Mouse (Mus musculus) small intestine, adult 2 months (tissue): ENCODE data around the gene Olfr270. TPM values are rescaled to one million over a fixed set of nuclear protein-coding genes. Genes with fewer than 3 reads are reported as not detected.

ENCODE experiments used
- H3K27ac ChIP-seq: fragments of 200-500 bp; 2 replicates; pipeline ENCODE4 v1.5.1; 2012; ENCODE audit warnings: low read depth, low read length, control low read depth, inconsistent platforms; ENCODE audit not compliant: insufficient read depth
- H3K27me3 ChIP-seq: fragments of 200-500 bp; 2 replicates; pipeline ENCODE4 v1.6.1; 2012; ENCODE audit warnings: mild to moderate bottlenecking, moderate library complexity, low read length, inconsistent platforms; ENCODE audit not compliant: control insufficient read depth, insufficient read depth
- H3K36me3 ChIP-seq: fragments of 200-500 bp; 2 replicates; pipeline ENCODE4 v1.6.1; 2012; ENCODE audit warnings: mild to moderate bottlenecking, low read length, control low read depth, inconsistent platforms; ENCODE audit not compliant: control insufficient read depth, insufficient read depth
- H3K4me1 ChIP-seq: fragments of 200-500 bp; 2 replicates; pipeline ENCODE4 v1.6.1; 2012; ENCODE audit warnings: low read length, inconsistent platforms, mixed read lengths; ENCODE audit not compliant: control insufficient read depth, insufficient read depth, insufficient read length
- H3K4me3 ChIP-seq: fragments of 200-500 bp; 2 replicates; pipeline ENCODE4 v1.5.1; 2012; ENCODE audit warnings: low read depth, mild to moderate bottlenecking, control low read depth, inconsistent platforms, low read length, moderate library complexity
- CTCF ChIP-seq: fragments of 200-500 bp; IDR thresholded peaks from 2 replicates; pipeline ENCODE4 v1.5.1; 2012; ENCODE audit warnings: low read depth, mild to moderate bottlenecking, control low read depth, inconsistent platforms, low read length, moderate library complexity, mixed read lengths; ENCODE audit not compliant: insufficient replicate concordance, insufficient read length; ENCODE audit errors: extremely low read depth
- POLR2A ChIP-seq: fragments of 200-500 bp; IDR thresholded peaks from 2 replicates; pipeline ENCODE4 v1.6.1; 2012; ENCODE audit warnings: low read depth, mild to moderate bottlenecking, control low read depth, inconsistent platforms, low read length, moderate library complexity
- WGBS: fragments of 180-500 bp; shearing (Covaris S2); methylation state at CpG from one replicate; pipeline ENCODE4 v1.1.7; 2018; 5-methylcytosine and 5-hydroxymethylcytosine counted together
- polyA plus RNA-seq: library from polyadenylated mRNA; depleted of rRNA; stranded (reverse); fragments of >200 nt; gene quantifications from 2 replicates; pipeline ENCODE4 v1.2.3, GENCODE M21; 2012; rRNA removed

The Olfr270 gene
- polyA plus RNA-seq = not detected in 2 replicates

DNA sequence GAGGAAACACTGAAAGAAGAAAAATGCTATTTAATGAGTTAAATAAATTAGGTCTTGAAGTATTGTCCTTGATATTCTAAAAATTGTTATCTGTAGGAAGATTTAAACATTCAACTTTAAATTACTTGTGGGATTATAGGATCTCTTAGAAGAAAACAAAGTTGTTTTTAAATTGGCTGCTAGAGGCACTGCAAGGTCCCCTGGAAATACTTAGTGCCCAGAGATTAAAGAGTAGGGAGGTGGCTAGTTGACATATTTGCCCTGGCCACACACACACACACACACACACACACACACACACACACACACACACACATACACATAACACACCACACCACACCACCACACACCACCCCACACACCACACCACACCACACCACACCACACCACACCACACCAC is at the start of gene Olfr270:
Gene Olfr270, plus strand, starts transcription at position 301 of the 400 bp plus-strand sequence.
- TF ChIP-seq CTCF (no peak), POLR2A (no peak)
- no peak within 1 kb of the TSS for H3K4me3 ChIP-seq
- H3K27me3 ChIP-seq = no peaks in the 10 kb centered on the region
- no peaks in the 10 kb centered on the region for H3K4me1 ChIP-seq
- no peaks in the 10 kb centered on the region for H3K36me3 ChIP-seq
- no peak within 1 kb of the TSS for H3K27ac ChIP-seq

DNA sequence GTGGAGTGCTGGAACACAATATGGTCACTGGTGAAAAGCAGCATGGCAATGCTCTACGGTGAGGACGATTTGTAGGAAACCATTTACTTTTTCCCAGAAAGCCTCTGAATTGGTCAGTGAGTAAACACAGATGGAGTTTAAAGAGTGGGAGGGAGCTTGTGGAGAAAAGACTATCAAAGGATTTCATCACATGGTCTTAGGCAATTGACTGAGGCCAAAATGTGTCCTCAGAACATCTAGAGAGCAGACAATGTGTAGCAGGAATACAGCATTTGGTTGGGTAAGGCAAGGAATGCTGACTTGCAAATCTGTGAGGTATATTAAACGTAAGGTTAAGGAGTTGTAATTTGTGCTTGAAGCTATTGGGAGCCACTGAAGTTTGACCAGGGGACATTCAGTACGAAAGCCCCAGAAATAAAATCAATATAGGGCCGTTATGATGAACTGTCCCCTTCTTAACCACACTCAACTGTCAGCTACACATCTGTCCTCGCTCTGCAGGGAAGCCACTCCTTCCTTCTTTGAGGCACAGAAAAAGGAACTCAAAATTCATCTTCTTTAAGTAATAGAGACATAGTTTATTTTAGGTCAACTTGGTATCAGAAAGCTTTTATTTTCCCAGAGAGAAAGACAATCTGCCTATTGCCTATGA is 47.6 kb upstream of the Olfr270 start:
- no peaks in the 10 kb centered on the region for H3K4me1 ChIP-seq
- H3K4me3 ChIP-seq = no peak overlapping the region
- WGBS = 61% methylated on average over 6 of the region's 6 CpGs
- no peak overlapping the region for H3K27ac ChIP-seq
- no peaks in the 10 kb centered on the region for H3K27me3 ChIP-seq
- TF ChIP-seq POLR2A (no peak), CTCF (no peak)
- H3K36me3 ChIP-seq = no peaks in the 10 kb centered on the region

DNA sequence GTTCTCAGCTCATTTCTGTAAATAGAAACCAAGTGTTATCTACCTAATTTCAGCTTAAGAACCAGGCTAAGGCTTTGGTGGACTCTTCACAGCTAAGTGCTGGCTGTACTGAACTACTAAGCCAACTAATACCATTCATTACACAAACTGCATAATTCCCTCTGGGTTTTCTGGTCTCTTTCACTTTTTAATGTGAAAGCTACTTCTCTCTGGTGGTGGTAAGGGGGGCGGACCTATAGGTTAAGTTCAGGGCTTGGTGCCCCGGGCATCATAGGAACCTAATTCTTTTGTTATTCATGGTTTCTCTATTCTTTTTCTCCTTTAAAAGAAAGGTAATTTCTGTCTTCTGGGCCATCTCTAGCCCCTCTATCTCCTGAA is 47.0 kb upstream of the Olfr270 start:
- no peak overlapping the region for H3K27ac ChIP-seq
- H3K36me3 ChIP-seq = no peaks in the 10 kb centered on the region
- no peaks in the 10 kb centered on the region for H3K4me1 ChIP-seq
- no peaks in the 10 kb centered on the region for H3K27me3 ChIP-seq
- 79% methylated on average over 2 of the region's 2 CpGs for WGBS
- H3K4me3 ChIP-seq = no peak overlapping the region
- TF ChIP-seq POLR2A = no peak
- TF ChIP-seq CTCF = no peak

DNA sequence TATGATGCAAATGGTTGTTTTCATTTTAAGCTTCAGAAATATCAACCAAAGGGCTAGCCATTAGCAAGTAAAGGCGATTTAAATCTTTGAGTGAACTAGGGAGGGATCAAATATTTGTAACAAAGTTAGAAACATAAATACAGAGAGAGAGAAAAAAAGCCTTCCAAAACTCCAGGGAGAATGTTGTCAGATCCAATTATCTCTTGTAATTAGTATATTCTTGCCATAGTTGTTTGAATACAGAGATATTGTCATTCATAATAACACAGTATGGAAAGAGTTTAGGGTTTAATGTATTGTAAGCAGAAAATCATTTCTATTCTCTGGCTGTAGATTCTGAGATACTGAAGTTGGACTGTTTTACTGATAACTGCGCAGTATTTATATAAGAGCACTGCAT is 45.3 kb upstream of the Olfr270 start, which contains the start of gene Olfr272:
Gene Olfr272, minus strand, starts transcription at position 101 of the 400 bp plus-strand sequence.
- Histone ChIP-seq H3K4me1 (no peaks in the 10 kb centered on the region), H3K4me3 (no peak within 1 kb of the TSS), H3K36me3 (no peaks in the 10 kb centered on the region), H3K27ac (no peak within 1 kb of the TSS), H3K27me3 (no peaks in the 10 kb centered on the region)
- WGBS = 82% methylated on average over 2 of the region's 2 CpGs
- no peak for TF ChIP-seq POLR2A
- TF ChIP-seq CTCF = no peak

DNA sequence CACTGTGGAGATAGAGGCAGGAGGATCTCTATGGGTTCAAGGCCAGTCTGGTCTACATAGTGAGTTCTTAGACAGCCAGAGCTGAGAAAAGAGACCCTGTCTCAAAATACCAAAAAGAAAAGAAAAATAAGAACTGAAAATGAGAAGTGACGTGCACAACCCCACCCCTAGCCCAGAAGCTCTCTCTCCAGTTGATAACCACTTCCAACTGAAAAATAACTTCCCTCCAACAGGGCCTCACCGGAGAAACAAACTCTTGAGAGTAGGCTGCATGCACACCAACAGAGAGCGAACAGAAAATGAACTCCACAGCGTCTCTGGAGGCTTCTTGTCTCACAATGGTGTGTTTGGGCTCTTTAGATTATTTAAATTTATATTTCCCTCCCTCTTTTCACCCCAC is 33.9 kb upstream of the Olfr270 start:
- 85% methylated on average over 4 of the region's 4 CpGs for WGBS

DNA sequence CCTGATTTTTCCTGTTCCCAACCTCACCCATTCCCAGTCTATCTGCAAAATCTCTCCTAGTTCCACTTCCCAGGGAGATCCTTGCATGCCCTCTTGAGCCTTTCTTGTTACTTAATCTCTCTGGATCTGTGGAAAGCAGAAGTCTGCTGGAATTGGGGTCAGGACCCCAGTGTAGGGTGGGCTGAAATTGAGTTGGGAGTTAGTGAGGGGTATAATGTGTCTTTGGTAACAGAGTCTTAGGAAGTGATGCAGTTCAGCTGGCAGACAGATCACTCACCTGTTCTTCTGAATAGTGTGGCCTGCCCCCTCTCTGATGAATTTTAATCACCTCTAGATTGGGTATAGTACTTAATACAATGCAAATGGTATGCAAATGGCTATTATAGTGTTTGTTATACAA is 17.7 kb upstream of the Olfr270 start:
- Histone ChIP-seq H3K27ac (no peak overlapping the region), H3K27me3 (no peaks in the 10 kb centered on the region), H3K4me3 (no peak overlapping the region), H3K36me3 (no peaks in the 10 kb centered on the region), H3K4me1 (no peaks in the 10 kb centered on the region)
- TF ChIP-seq POLR2A (no peak), CTCF (no peak)

More for the DNA sequence above, 33.9 kb upstream of the Olfr270 start:
- Histone ChIP-seq H3K27me3 (no peaks in the 10 kb centered on the region), H3K36me3 (no peaks in the 10 kb centered on the region), H3K27ac (no peak overlapping the region), H3K4me3 (no peak overlapping the region), H3K4me1 (no peaks in the 10 kb centered on the region)
- no peak for TF ChIP-seq POLR2A
- TF ChIP-seq CTCF = no peak

DNA sequence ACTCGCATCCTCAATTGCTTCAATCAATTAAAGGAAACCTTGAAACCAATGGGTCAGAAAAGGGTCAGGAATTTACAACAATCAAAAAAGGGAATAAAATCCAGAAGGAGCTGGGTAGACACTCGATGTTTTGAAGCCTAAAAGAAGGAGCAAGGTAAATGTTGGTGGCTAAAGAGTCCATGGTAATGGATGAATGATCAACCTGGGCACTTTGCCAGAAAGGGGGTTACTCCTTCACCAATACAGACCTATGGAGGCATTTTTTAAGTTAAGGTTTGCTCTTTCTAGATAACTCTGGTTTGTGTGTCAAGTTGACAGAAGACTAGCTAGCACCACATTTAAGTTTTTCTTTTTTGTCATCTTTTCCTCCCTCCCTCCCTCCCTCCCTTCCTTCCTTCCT is 15.3 kb upstream of the Olfr270 start:
- no peaks in the 10 kb centered on the region for H3K36me3 ChIP-seq
- no peaks in the 10 kb centered on the region for H3K4me1 ChIP-seq
- H3K27me3 ChIP-seq = no peaks in the 10 kb centered on the region
- H3K27ac ChIP-seq = no peak overlapping the region
- TF ChIP-seq POLR2A (no peak), CTCF (no peak)
- H3K4me3 ChIP-seq = no peak overlapping the region
- 71% methylated on average over 2 of the region's 2 CpGs for WGBS
